Mouse (Mus musculus) stomach, postnatal 0 days (tissue): Measurements from ENCODE around the gene Pih1d1.

Experiments
- CTCF ChIP-seq: IDR thresholded peaks from 2 replicates; pipeline ENCODE4 v1.5.1; 2016; ENCODE audit warnings: antibody characterized with exemption, low read depth, mild to moderate bottlenecking, moderate library complexity
- EP300 ChIP-seq: optimal IDR thresholded peaks from 2 replicates; pipeline ENCODE3; 2016; ENCODE audit warnings: antibody characterized with exemption

- no peak for TF ChIP-seq CTCF
- TF ChIP-seq EP300 = no peak
Observed at GRCm38 (mm10) chr7:45121966-45122365, 32.1 kb upstream of the Pih1d1 start.
